Mouse (Mus musculus): ENCODE data around the gene Ppfia4. TPM values are rescaled to one million over a fixed set of nuclear protein-coding genes. Genes with fewer than 3 reads are reported as not detected.
"Not testable (repeated sequence)": the region's sequence is repeated elsewhere in the genome, so short reads cannot be mapped to it uniquely, and the experiment has no call there.

Ppfia4 gene
- total RNA-seq, 2 experiments from 2014 or later: 78.0 to 78.3 TPM

DNA sequence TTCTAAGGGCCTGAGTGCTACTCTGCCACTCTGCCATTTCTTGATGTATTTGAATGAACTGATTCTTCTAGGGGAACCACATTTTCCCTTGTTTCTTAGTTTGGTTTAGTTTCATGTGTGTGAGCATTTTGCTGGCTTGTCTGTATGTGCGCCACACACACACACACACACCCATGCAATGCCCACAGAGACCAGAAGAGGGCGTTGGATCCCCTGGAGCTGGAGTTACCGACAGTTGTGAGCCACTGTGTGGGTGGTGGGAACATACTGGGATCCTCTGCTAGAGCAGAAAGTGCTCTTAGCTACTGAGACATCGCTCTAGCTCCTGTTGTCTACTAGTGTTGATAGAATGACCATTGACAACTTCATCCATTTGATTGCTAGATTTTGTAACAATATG, 51.2 kb downstream of the Ppfia4 start:
- intact Hi-C loops (cut with DNase I): no loop called here
- DNase-seq (ENCODE audit: extremely low spot score in 1 of 2, low spot score in 2 of 2): no peak

DNA sequence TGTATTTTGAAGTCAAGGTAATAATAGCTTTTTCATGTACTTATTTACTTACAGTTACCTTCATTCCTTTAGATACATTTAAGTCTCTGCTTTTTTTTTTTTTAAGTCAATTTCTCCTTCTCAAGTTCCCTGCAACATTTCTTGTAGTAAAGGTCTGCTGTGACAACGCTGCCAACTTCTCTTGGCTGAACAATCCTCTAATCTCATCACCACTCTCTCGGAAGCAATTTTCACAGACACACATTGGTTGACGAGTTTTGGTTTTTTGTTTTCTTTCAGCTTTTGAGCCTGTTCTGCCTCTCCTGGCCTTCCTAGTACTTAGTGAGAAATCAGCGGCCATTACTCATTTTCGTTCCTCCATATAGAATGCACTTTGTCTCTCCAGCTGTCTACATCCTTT, 52.6 kb downstream of the Ppfia4 start:
- peak in 1 of 2 experiments; percentile 4 for DNase-seq (ENCODE audit: extremely low spot score in 1 of 2, low spot score in 2 of 2)
- intact Hi-C loops (cut with DNase I): no loop called here

DNA sequence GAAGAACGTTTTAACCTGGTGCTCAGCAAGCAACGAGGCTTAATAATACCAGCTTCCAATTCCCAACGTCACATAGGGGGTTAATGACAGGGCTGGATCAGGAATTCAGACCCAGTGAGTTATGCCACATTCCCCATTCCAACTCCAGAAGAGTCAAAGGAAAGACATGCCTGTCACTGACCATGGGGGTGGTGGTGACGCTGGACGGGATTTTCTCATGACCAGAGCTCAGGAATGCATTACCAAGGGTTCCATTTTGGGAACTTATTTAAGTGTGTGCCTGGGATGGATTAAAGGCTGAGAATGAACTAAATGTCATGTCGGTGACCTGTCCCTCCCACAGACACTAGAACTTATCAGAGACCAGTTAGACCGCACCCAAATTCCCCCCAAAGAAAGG, 55.9 kb downstream of the Ppfia4 start:
- intact Hi-C loops (cut with DNase I): no loop called here
- no peak for DNase-seq (ENCODE audit: extremely low spot score in 1 of 2, low spot score in 2 of 2)

DNA sequence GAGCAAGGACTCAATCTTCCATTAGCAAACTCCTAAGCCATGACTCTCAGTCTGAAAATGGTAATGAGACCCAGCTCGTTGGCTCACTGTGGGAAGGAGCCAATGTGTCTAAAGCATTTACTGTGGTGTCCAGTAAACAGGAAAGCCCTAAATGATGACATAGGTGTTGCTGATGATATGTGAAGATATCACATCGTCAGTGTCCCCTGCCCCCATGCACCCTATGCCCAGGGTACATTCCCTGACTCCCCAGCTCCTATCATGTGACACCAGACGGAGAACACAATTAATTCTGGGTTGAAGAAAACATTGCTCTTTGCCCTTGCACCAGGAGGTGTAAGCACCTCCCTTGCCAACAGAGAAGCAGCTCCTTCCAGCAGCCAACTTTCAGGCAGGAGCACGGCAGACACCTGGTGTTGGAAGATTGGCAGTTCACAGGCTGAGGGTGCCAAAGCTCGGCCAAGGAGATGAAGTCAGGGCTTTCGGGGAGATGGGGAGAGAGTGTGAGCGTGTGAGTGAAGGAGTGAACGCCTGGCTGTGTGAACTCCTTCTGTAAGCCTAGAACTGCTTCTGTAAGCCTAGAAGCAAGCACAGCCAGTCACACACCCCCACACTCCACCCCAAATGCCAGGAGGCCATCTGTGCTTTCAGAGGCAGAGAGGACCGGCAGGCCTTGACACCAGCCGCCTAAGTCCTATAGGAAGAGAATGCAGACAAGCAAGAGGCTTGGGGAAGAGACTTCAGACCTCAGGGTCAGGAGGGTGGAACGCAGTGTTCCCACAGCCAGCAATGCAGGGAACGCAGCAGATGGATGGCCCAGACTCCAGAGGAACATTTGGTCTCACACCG, 56.9 kb downstream of the Ppfia4 start:
- DNase-seq (ENCODE audit: extremely low spot score in 1 of 2, low spot score in 2 of 2): no peak
- intact Hi-C loops (cut with DNase I): no loop called here

DNA sequence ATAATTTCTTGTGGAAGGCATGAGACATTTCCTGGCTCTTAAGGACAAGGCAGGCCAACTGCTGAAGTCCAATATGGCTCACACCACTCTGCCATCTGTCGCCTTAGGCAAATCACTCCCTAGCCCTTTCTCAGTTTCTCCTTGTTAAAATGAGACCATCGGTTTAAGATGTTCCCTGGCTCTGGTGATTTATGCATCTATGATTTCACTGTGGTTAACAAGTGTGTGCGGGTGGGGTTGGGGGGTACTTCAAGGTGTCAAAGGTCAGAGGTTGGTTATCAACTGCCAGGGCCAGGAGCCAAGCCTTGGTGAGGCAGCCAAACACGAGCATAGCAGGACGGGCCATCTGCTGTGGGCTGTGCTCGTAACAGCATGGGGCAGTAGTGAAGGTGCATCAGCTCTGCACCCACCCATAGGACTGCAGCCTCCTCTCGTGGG, 58.2 kb downstream of the Ppfia4 start:
- no peak for DNase-seq (ENCODE audit: extremely low spot score in 1 of 2, low spot score in 2 of 2)
- intact Hi-C loops (cut with DNase I): no loop called here

DNA sequence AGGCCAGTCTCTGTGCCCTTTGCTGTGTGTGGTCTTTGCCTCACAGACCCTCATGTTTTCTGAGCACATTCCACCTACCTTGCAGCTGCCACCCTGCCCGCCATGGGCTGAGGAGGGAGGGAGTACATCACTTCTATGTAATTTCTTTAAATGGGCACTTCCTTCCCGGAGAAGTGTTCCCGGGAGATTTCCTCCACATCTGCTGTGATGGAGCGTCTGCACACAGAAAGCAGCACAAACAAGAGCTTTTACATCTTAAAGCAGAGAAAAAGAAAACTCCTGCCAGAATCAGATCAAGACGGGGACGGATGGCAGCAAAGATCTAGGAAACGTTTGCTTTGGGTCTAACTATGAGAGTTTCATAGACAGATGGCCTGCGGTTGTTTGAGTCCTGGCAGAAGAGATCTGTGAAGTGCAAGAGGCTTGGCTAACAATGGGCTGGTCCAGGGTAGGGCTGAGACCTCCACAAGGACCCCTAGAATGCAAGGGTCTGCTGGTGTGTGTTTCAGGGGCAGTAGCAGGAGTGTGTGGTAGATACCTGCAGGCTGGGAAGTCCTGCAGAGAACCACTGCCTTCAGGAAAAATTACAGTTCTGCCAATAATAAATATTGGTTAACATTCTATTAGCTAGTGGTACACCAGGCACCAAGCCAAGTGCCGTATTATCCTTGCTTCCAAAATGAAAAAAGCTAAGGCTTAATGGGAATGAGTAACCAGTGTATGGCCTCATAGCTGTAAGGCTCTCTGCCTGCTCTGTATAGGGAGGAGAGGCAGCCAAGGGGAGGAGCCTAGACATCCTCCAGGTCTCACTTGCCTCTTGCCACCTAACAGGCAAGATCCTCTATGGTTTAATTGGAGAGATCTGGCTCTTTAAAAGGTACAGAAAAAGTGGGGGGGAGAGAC, 59.0 kb downstream of the Ppfia4 start:
- DNase-seq (ENCODE audit: extremely low spot score in 1 of 2, low spot score in 2 of 2): peak in 1 of 2 experiments; percentile 47
- intact Hi-C loops (cut with DNase I): no loop called here

DNA sequence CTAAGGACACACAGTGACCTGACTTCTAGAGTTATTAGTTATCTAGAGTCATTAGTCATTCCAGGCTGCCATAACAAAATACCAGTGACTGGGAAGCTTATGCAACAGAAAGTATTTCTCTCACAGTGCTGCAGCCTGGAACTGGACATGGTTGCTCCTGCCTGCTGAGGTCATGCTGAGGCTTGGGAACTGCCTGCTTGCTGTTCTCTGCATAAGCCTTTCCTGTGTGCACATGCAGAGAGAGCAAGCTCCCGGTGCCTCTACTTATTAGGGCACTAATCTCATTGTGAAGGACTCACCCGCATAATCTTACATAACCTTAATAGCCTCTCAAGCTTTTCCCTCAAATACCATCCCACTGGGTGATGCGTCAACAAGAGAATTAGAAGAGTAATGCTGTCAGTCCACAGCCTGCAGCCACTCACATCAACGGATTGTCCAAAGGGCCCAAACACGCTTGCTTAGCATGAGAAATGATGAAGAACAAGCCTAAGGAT, 59.9 kb downstream of the Ppfia4 start:
- no peak for DNase-seq (ENCODE audit: extremely low spot score in 1 of 2, low spot score in 2 of 2)
- intact Hi-C loops (cut with DNase I): no loop called here

DNA sequence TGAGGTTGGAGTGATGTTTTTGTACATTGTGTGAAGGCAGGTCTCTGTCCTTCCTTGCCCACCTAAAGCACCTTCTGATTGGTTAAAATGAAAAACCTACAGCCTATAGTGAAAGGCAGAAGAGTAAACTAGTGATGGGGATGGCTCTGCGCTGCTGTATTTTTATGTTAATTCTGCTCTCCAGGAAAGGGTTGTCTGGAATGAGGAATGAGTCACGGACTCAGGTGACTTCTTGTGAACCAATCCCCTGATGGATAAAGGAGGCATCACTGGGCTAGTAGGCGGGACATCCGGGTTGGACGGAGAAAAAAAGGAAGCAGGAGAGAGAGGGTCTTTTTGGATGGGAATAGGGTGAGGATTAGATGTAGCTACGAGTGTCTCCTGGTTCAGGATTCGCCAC, 62.7 kb downstream of the Ppfia4 start:
- intact Hi-C loops (cut with DNase I): no loop called here

DNA sequence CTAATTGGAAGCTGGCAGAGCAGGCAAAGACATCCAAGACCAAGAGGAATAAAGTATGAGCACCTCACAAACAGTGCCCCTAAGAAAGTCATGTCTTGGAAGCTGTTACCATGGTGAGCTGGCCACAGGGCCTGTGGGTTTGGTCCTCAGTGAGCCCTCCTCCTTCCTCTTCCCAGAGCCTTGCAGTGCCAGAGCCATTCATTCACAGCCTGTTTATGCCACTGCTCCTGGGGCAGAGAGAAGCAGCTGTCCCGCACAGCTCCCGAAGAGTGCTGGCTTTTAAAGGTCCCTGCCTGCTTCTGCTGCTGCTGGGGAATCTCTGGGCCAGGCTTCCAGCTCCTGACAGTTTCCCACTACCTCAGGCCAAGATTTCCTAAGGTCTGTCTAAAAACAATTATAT, 66.9 kb downstream of the Ppfia4 start:
- intact Hi-C loops (cut with DNase I): no loop called here
- no peak for DNase-seq (ENCODE audit: extremely low spot score in 1 of 2, low spot score in 2 of 2)

More for the DNA sequence above, 62.7 kb downstream of the Ppfia4 start:
- DNase-seq (ENCODE audit: extremely low spot score in 1 of 2, low spot score in 2 of 2): no peak

DNA sequence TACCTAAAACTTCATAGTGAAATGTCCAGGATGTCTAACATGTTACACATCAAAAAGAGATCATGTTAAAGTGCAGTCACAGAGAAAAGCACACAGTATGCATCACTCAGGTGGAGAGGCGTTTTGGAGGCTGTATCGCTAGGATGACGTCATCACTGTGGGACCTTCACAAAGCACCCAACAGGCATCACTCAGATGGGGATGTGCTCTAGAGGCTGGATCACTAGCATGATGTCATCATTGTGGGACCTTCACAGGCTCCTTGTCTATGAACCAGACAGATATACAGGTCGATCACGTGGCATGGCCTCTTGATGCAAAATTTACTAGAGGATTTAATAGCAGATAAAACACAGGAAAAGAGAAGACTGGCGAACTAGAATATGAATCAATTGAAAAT, 68.4 kb downstream of the Ppfia4 start:
- no peak for DNase-seq (ENCODE audit: extremely low spot score in 1 of 2, low spot score in 2 of 2)
- intact Hi-C loops (cut with DNase I): no loop called here

DNA sequence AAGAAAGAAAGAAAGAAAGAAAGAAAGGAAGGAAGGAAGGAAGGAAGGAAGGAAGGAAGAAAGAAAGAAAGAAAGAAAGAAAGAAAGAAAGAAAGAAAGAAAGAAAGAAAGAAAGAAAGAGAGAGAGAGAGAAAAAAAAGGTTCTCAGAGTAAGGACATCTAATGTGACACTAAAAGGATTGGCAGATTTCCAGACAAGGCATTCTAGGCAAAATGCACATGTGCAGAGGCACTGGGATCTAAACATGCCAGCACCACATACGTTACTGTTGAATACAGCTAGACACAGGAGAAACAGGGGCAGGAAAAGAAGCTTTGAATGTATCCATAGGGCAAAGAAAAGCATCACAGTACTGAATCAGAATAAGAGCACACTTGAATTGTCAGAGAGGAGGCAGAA, 83.0 kb downstream of the Ppfia4 start:
- intact Hi-C loops (cut with DNase I); DNase-seq (ENCODE audit: extremely low spot score in 1 of 2, low spot score in 2 of 2): not testable (repeated sequence)

Other genes with a start within 250 kb of the Ppfia4 start
- under 1 TPM; 0.26 to 0.60 TPM for gene Chit1, start 221.7 kb downstream of the Ppfia4 start, total RNA-seq (2021)
- 1 to 10 TPM; 5.0 to 5.9 TPM for gene Chil1, start 150.8 kb downstream of the Ppfia4 start, total RNA-seq (2021)
- gene Mybph, start 139.5 kb downstream of the Ppfia4 start, total RNA-seq (2021): not detected
- gene Adora1, start 97.5 kb downstream of the Ppfia4 start, total RNA-seq (2021): 100 to 1,000 TPM; 154 to 165 TPM
- gene Myog, start 42.9 kb downstream of the Ppfia4 start, total RNA-seq (2021): not detected
- gene Tmem183a, start 29.1 kb upstream of the Ppfia4 start, total RNA-seq (2021): 10 to 100 TPM; 86.5 to 96.6 TPM
- not detected for gene 4933406M09Rik, start 53.0 kb upstream of the Ppfia4 start, total RNA-seq (2021)
- 10 to 100 TPM; 20.4 to 24.1 TPM for gene Cyb5r1, start 72.6 kb upstream of the Ppfia4 start, total RNA-seq (2021)
- gene Adipor1, start 82.5 kb upstream of the Ppfia4 start, total RNA-seq (2021): 10 to 100 TPM; 62.3 TPM
- gene Klhl12, start 122.6 kb upstream of the Ppfia4 start, total RNA-seq (2021): 10 to 100 TPM; 36.0 to 36.4 TPM
- gene Rabif, start 161.7 kb upstream of the Ppfia4 start, total RNA-seq (2021): 10 to 100 TPM; 36.1 to 39.4 TPM
- gene Mgat4e, start 216.8 kb upstream of the Ppfia4 start, total RNA-seq (2021): under 1 TPM in 1 of 2 experiments, not detected in 1; 0.24 TPM
- 10 to 100 TPM; 63.8 to 66.6 TPM for gene Kdm5b, start 227.2 kb upstream of the Ppfia4 start, total RNA-seq (2021)